Comparison of ENCODE assay signal across 20 mouse cellular contexts in the genomic region with DNA sequence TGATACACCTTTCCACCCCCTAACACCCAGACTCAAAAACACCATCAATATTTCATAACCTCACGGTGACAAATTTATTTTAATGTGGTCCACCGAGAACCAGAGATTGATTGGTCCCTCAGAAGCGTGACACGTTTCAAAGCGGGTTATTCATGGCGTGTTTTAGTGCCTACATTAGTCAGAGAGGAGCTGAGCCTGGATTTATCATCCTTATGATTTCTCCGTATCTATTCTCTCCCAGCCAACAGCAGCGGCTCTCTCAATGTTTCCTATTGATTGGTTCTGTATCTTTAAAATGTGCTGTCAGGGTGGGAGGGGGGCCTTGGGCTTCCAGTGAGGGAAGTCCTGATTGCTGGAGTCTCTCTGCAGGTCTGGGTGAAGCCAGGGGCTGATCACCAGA.
DNase-seq lines count a peak whose midpoint lies in the region; ATAC-seq lines count a peak whose summit lies in the region.
"Had no signal": no experiment of that assay in that cellular context is flagged by ENCODE, and none has a peak within 500 bp of the region (broad histone marks: within the 10 kb centered on the region; RNA-seq: fewer than 3 reads in every experiment).

No protein-coding gene starts in this region.

- H3K4me2 ChIP-seq in hindbrain, embryonic 12.5 days (replicated peaks): no peak overlapping the region
- no peak overlapping the region for H3K4me2 ChIP-seq in neural tube, embryonic 13.5 days
- no peak overlapping the region for H3K4me2 ChIP-seq in midbrain, embryonic 15.5 days
- H3K4me2 ChIP-seq: embryonic facial prominence, embryonic 12.5 days; forebrain, embryonic 15.5 days had no signal

- no peak overlapping the region for H3K9ac ChIP-seq in hindbrain, embryonic 12.5 days
- no peak overlapping the region for H3K9ac ChIP-seq in neural tube, embryonic 13.5 days
- H3K9ac ChIP-seq in midbrain, embryonic 15.5 days: no peak overlapping the region
- H3K9ac ChIP-seq: embryonic facial prominence, embryonic 12.5 days; forebrain, embryonic 15.5 days had no signal

- no peaks in the 10 kb centered on the region for H3K27me3 ChIP-seq in hindbrain, embryonic 12.5 days
- H3K27me3 ChIP-seq in hindbrain, embryonic 10.5 days (ENCODE audit: insufficient read depth, poor library complexity, severe bottlenecking): no peaks in the 10 kb centered on the region
- no peaks in the 10 kb centered on the region for H3K27me3 ChIP-seq in neural tube, embryonic 13.5 days
- H3K27me3 ChIP-seq in midbrain, embryonic 15.5 days (replicated peaks): no peaks in the 10 kb centered on the region
- H3K27me3 ChIP-seq: embryonic facial prominence, embryonic 12.5 days; forebrain, embryonic 15.5 days had no signal

- H3K36me3 ChIP-seq in hindbrain, embryonic 12.5 days: no peaks in the 10 kb centered on the region
- no peaks in the 10 kb centered on the region for H3K36me3 ChIP-seq in hindbrain, embryonic 10.5 days
- H3K36me3 ChIP-seq in neural tube, embryonic 13.5 days: no peaks in the 10 kb centered on the region
- H3K36me3 ChIP-seq in midbrain, embryonic 15.5 days (replicated peaks): no peaks in the 10 kb centered on the region
- H3K36me3 ChIP-seq: embryonic facial prominence, embryonic 12.5 days; forebrain, embryonic 15.5 days; heart, embryonic 10.5 days had no signal

- peak; percentile 52; the same call in 1 of the 2 replicates for ATAC-seq in hindbrain, embryonic 12.5 days (ENCODE audit: low FRiP score)
- peak; percentile 56; the same call in 1 of the 2 replicates for ATAC-seq in neural tube, embryonic 13.5 days (ENCODE audit: low read depth)
- peak; percentile 17; the same call in 1 of the 2 replicates for ATAC-seq in midbrain, embryonic 15.5 days (replicated peaks)
- ATAC-seq in cerebellum, adult (ENCODE audit: insufficient number of reproducible peaks, low FRiP score, low TSS enrichment): no peak
- ATAC-seq: activated CD4-positive, CD25-positive, alpha-beta regulatory T cell, adult 4 months; forebrain, embryonic 15.5 days had no signal

- peak overlapping the region; percentile 44; the same call in 1 of the 2 replicates for H3K27ac ChIP-seq in hindbrain, embryonic 12.5 days
- H3K27ac ChIP-seq in hindbrain, embryonic 10.5 days: no peak overlapping the region
- no peak overlapping the region for H3K27ac ChIP-seq in neural tube, embryonic 13.5 days (replicated peaks)
- H3K27ac ChIP-seq in midbrain, embryonic 15.5 days: no peak overlapping the region
- H3K27ac ChIP-seq: embryonic facial prominence, embryonic 12.5 days; forebrain, embryonic 15.5 days; heart, embryonic 10.5 days had no signal

- 0 out of 2 replicates have a peak, but pooled peaks cover 8% of the 10 kb centered on the region for H3K4me1 ChIP-seq in hindbrain, embryonic 12.5 days
- H3K4me1 ChIP-seq in hindbrain, embryonic 10.5 days (replicated peaks): no peaks in the 10 kb centered on the region
- peaks cover 7% of the 10 kb centered on the region for H3K4me1 ChIP-seq in neural tube, embryonic 13.5 days (replicated peaks)
- 0 out of 2 replicates have a peak, but pooled peaks cover 4% of the 10 kb centered on the region for H3K4me1 ChIP-seq in midbrain, embryonic 15.5 days
- H3K4me1 ChIP-seq: embryonic facial prominence, embryonic 12.5 days; forebrain, embryonic 15.5 days had no signal

- 66% methylated on average over 8 of the region's 8 CpGs for WGBS in hindbrain, embryonic 12.5 days
- 83% methylated on average over 8 of the region's 8 CpGs for WGBS in hindbrain, embryonic 10.5 days
- 46% methylated on average over 8 of the region's 8 CpGs for WGBS in neural tube, embryonic 13.5 days
- 48% methylated on average over 8 of the region's 8 CpGs for WGBS in midbrain, embryonic 15.5 days

- DNase-seq in hindbrain, embryonic 10.5 days (ENCODE audit: low spot score): no peak
- no peak for DNase-seq in neural tube, embryonic 10.5 days (ENCODE audit: extremely low spot score, low spot score)
- no peak for DNase-seq in adrenal gland, postnatal 14 days
- DNase-seq in thymus, adult 18-20 months: no peak
- DNase-seq: adrenal gland, adult 2 months; adrenal gland, postnatal 36 days; cerebellum, adult 11-12 months; cerebellum, adult 9-10 months; cerebellum, postnatal 25 days; gastrocnemius, postnatal 36 days; heart, adult 18-20 months; heart, postnatal 10 days had no signal

- no peaks in the 10 kb centered on the region for H3K9me3 ChIP-seq in hindbrain, embryonic 12.5 days (replicated peaks)
- peaks cover 6% of the 10 kb centered on the region; the same call in 1 of the 2 replicates for H3K9me3 ChIP-seq in hindbrain, embryonic 10.5 days
- H3K9me3 ChIP-seq in neural tube, embryonic 13.5 days: no peaks in the 10 kb centered on the region
- no peaks in the 10 kb centered on the region for H3K9me3 ChIP-seq in midbrain, embryonic 15.5 days
- H3K9me3 ChIP-seq: embryonic facial prominence, embryonic 12.5 days; forebrain, embryonic 15.5 days; heart, embryonic 10.5 days had no signal

- H3K4me3 ChIP-seq in hindbrain, embryonic 12.5 days: no peak overlapping the region
- H3K4me3 ChIP-seq in hindbrain, embryonic 10.5 days: no peak overlapping the region
- H3K4me3 ChIP-seq in neural tube, embryonic 13.5 days: no peak overlapping the region
- no peak overlapping the region for H3K4me3 ChIP-seq in midbrain, embryonic 15.5 days
- H3K4me3 ChIP-seq: embryonic facial prominence, embryonic 12.5 days; forebrain, embryonic 15.5 days; heart, embryonic 10.5 days had no signal
